Mouse (Mus musculus) midbrain, embryonic 11.5 days (tissue): ENCODE measurements around the gene Tnfrsf12a. TPM values are rescaled to one million over a fixed set of nuclear protein-coding genes. Genes with fewer than 3 reads are reported as not detected.
A peak's percentile ranks its signal among the peaks of the same experiment; 100 is the strongest.

ENCODE experiments used
- ATAC-seq: fragments of 200-750 bp; cut with Nextera tagmentation; 2 replicates; pipeline ENCODE4 v1.8.0; 2017; ENCODE audit warnings: moderate TSS enrichment, moderate library complexity; ENCODE audit not compliant: low FRiP score
- DNase-seq: peaks from one replicate; pipeline ENCODE4 v3.0.0; 2015; ENCODE audit warnings: low spot score; ENCODE audit errors: missing footprints
- H3K27ac ChIP-seq: fragments of 300-500 bp; sonication (generic); 2 replicates; pipeline ENCODE4 v1.5.1; 2014; ENCODE audit warnings: low read depth, low read length
- H3K27me3 ChIP-seq: fragments of 300-500 bp; sonication (generic); 2 replicates; pipeline ENCODE4 v1.6.1; 2014; ENCODE audit warnings: mild to moderate bottlenecking, low read length, moderate library complexity, mixed read lengths; ENCODE audit not compliant: control insufficient read depth, insufficient read depth
- H3K36me3 ChIP-seq: fragments of 300-500 bp; sonication (generic); 2 replicates; pipeline ENCODE4 v1.6.1; 2014; ENCODE audit warnings: mild to moderate bottlenecking, low read length, moderate library complexity, mixed read lengths; ENCODE audit not compliant: control insufficient read depth, insufficient read depth
- H3K4me1 ChIP-seq: fragments of 300-500 bp; sonication (generic); 2 replicates; pipeline ENCODE4 v1.6.1; 2014; ENCODE audit warnings: low read length; ENCODE audit not compliant: control insufficient read depth, insufficient read depth
- H3K4me2 ChIP-seq: fragments of 300-500 bp; sonication (generic); 2 replicates; pipeline ENCODE4 v1.6.1; 2014; ENCODE audit warnings: mild to moderate bottlenecking, moderate library complexity
- H3K4me3 ChIP-seq: fragments of 300-500 bp; sonication (generic); 2 replicates; pipeline ENCODE4 v1.5.1; 2014; ENCODE audit warnings: low read depth, low read length
- H3K9ac ChIP-seq: fragments of 300-500 bp; sonication (generic); 2 replicates; pipeline ENCODE4 v1.6.1; 2014; ENCODE audit warnings: low read length
- H3K9me3 ChIP-seq: fragments of 300-500 bp; sonication (generic); 2 replicates; pipeline ENCODE4 v1.6.1; 2016; ENCODE audit warnings: low read length; ENCODE audit not compliant: control insufficient read depth
- WGBS: fragments of 180-500 bp; shearing (Covaris S2); extraction: QIAGEN DNeasy Blood & Tissue Kit; methylation state at CpG from one replicate; pipeline ENCODE4 v1.1.7; 2014; 5-methylcytosine and 5-hydroxymethylcytosine counted together
- polyA plus RNA-seq: library from polyadenylated mRNA; unstranded; fragments of >200 nt; fragmentation: Nextera tagmentation; extraction: Ambion mirVana; gene quantifications from 2 replicates; pipeline ENCODE4 v1.2.1, GENCODE M21; 2014

Tnfrsf12a gene
- polyA plus RNA-seq, 1 experiment from 2014 or later = 2.0 TPM

DNA sequence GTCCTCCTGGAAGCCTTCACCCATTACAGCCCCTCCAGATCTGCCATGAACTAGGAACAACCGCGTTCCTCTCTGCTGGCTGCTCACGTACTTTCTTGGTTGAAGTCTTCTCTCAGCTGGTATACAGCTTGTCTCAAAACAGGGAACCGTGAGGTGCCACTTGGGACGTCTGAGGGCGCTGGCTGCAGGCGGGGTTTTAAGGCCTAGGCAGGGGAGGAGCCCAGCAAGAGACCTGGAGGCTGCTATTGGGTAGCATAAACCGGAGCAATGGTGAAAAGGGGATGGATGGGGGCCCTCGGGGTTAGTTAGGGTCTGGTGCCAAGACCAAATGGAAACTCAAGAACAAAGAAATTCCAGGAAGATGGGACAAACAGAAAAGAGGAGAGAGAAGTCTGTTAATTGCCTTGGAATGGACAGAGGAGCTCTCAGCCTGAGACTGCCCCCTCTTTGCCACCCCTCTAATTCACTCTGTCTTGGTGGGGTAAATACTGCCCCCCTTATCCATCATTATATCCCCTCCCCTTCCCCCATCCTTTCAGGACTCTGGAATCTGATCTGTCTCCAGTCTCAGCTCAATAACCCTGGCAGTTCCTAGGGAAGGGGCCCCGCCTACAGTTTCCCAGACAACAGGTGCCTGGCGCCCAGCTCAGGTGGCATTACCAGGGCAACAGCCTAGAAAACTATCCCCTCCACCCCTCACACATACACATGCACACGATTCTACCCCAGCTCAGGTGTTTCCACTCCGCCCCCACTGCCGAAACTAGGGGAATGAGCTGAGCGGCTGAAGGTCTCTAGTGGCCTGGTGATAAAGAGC is 6.8 kb upstream of the Tnfrsf12a start, which contains the start of gene Cldn9:
Gene Cldn9, minus strand, starts transcription at position 171 of the 817 bp plus-strand sequence.
- DNase-seq (peak; percentile 78), ATAC-seq (peak; percentile 70)
- Histone ChIP-seq H3K27ac (no peak within 1 kb of the TSS), H3K36me3 (no peaks in the 10 kb centered on the region), H3K9ac (no peak within 1 kb of the TSS), H3K9me3 (no peaks in the 10 kb centered on the region), H3K4me3 (no peak within 1 kb of the TSS), H3K4me2 (no peak within 1 kb of the TSS), H3K4me1 (peaks cover 13% of the 10 kb centered on the region; the same call in 1 of the 2 replicates), H3K27me3 (peaks cover 46% of the 10 kb centered on the region)
- 13% methylated on average over 15 of the region's 15 CpGs for WGBS

DNA sequence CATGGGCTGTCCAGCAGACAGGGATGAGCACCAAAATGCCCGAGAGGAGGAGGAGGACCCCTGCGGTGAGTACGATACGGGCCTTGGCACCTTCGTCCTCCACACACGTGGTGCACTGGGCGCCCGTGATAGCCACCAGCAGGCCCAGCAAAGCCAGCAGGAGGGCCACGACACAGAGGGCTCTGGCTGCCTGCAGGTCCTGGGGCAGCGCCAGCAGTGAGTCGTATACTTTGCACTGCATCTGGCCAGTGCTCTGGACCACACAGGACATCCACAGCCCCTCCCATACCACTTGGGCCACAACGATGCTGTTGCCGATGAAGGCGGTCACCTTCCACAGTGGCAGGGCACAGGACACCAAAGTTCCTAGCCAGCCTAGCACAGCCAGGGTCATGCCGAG is 6.0 kb upstream of the Tnfrsf12a start:
- Histone ChIP-seq H3K4me2 (no peak overlapping the region), H3K4me3 (no peak overlapping the region), H3K27me3 (peaks cover 55% of the 10 kb centered on the region), H3K9me3 (no peaks in the 10 kb centered on the region), H3K9ac (no peak overlapping the region), H3K27ac (no peak overlapping the region), H3K4me1 (peaks cover 13% of the 10 kb centered on the region; the same call in 1 of the 2 replicates), H3K36me3 (no peaks in the 10 kb centered on the region)
- 26% methylated on average over 15 of the region's 15 CpGs for WGBS
- ATAC-seq = no peak
- peak; percentile 85 for DNase-seq

- WGBS = 77% methylated on average over 3 of the region's 3 CpGs
- no peaks in the 10 kb centered on the region for H3K9me3 ChIP-seq
- peaks cover 55% of the 10 kb centered on the region for H3K27me3 ChIP-seq
- H3K4me1 ChIP-seq = peaks cover 13% of the 10 kb centered on the region
- peak; percentile 77 for DNase-seq
- no peak overlapping the region for H3K27ac ChIP-seq
- H3K9ac ChIP-seq = no peak overlapping the region
- no peaks in the 10 kb centered on the region for H3K36me3 ChIP-seq
- H3K4me3 ChIP-seq = no peak overlapping the region
- no peak overlapping the region for H3K4me2 ChIP-seq
- ATAC-seq = no peak
Measured at GRCm38 (mm10) chr17:23682530-23682929, 5.3 kb upstream of the Tnfrsf12a start.

GRCm38 (mm10) chr17:23682092-23682491 is 4.8 kb upstream of the Tnfrsf12a start:
- peaks cover 55% of the 10 kb centered on the region for H3K27me3 ChIP-seq
- no peak for DNase-seq
- no peak overlapping the region for H3K9ac ChIP-seq
- no peak overlapping the region for H3K4me2 ChIP-seq
- H3K4me3 ChIP-seq = no peak overlapping the region
- H3K4me1 ChIP-seq = peaks cover 16% of the 10 kb centered on the region
- no peak for ATAC-seq
- H3K9me3 ChIP-seq = no peaks in the 10 kb centered on the region
- WGBS = 67% methylated on average over 4 of the region's 4 CpGs
- H3K36me3 ChIP-seq = no peaks in the 10 kb centered on the region
- H3K27ac ChIP-seq = no peak overlapping the region

DNA sequence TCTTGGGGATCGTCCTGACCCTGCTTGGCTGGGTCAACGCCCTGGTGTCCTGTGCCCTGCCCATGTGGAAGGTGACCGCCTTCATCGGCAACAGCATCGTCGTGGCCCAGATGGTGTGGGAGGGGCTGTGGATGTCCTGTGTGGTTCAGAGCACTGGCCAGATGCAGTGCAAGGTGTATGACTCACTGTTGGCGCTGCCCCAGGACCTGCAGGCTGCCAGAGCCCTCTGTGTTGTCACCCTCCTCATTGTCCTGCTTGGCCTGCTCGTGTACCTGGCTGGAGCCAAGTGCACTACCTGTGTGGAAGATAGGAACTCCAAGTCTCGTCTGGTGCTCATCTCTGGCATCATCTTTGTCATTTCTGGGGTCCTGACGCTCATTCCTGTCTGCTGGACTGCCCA is 3.8 kb upstream of the Tnfrsf12a start:
- no peak overlapping the region for H3K9ac ChIP-seq
- no peaks in the 10 kb centered on the region for H3K9me3 ChIP-seq
- ATAC-seq = no peak
- no peak overlapping the region for H3K4me3 ChIP-seq
- H3K36me3 ChIP-seq = no peaks in the 10 kb centered on the region
- no peak overlapping the region for H3K4me2 ChIP-seq
- peaks cover 62% of the 10 kb centered on the region for H3K27me3 ChIP-seq
- H3K4me1 ChIP-seq = peaks cover 23% of the 10 kb centered on the region
- no peak overlapping the region for H3K27ac ChIP-seq
- no peak for DNase-seq
- WGBS = 85% methylated on average over 10 of the region's 10 CpGs

DNA sequence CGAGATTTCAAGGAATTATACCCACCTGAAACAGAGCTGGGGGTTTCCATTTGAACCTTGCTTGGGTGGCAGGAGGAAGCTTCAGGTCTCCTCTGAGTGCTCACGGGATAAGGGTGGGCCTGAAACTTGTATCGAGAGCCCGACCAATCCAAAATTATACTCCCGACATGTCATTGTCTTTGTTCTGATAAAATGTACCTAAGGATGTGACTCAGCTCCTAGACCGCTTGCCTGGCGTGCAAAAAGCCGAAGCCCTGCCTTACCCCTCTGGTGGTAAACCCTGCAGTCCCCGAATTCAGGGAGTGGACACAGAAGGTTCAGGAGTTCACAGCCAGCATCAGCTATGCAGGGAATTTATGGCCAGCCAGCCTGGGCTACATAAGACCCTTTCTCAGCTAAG is 3.1 kb upstream of the Tnfrsf12a start:
- Histone ChIP-seq H3K36me3 (no peaks in the 10 kb centered on the region), H3K27me3 (peaks cover 70% of the 10 kb centered on the region), H3K4me2 (no peak overlapping the region), H3K9ac (no peak overlapping the region), H3K27ac (no peak overlapping the region), H3K4me3 (no peak overlapping the region), H3K4me1 (peaks cover 25% of the 10 kb centered on the region), H3K9me3 (no peaks in the 10 kb centered on the region)
- WGBS = 77% methylated on average over 9 of the region's 9 CpGs
- ATAC-seq (no peak), DNase-seq (peak; percentile 33)

- peak within 1 kb of the TSS; percentile 20; the same call in 1 of the 2 replicates for H3K4me2 ChIP-seq
- no peak within 1 kb of the TSS for H3K9ac ChIP-seq
- no peak within 1 kb of the TSS for H3K27ac ChIP-seq
- ATAC-seq = no peak
- no peaks in the 10 kb centered on the region for H3K36me3 ChIP-seq
- H3K4me3 ChIP-seq = no peak within 1 kb of the TSS
- 1% methylated on average over 38 of the region's 38 CpGs for WGBS
- peaks cover 24% of the 10 kb centered on the region for H3K4me1 ChIP-seq
- no peaks in the 10 kb centered on the region for H3K9me3 ChIP-seq
- H3K27me3 ChIP-seq = peaks cover 76% of the 10 kb centered on the region
- peak; percentile 85 for DNase-seq
Measured at GRCm38 (mm10) chr17:23679127-23679835, 2.0 kb upstream of the Tnfrsf12a start, which contains the start of gene Cldn6. Gene Cldn6 (plus strand): TSS chr17:23679249.

DNA sequence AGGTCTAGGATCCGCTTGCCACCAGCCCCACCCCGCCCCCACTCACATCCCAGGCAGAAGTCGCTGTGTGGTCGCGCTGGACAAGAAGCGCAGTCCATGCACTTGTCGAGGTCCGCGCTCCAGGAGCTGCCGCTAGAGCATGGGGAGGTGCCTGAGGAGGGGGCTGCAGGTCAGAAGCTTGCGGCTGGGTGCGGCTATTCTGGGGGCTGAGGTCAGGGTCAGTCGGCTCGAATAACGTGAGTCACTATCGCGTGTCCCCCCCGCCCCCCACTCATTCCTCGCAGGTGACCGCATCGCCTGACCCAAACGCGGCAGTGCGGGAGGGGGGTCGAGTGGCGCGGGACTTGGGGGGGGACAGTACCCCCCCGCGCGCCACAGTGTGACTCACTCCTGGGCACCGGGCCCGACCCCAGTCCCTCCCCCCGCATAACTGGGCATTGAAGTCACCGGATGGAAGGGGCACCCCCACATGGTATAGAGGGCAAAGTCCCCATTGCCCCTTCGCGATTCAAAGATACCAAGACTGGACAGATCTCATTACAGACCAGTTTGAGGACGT is 716 bp downstream of the Tnfrsf12a start:
- no peaks in the 10 kb centered on the region for H3K36me3 ChIP-seq
- H3K27me3 ChIP-seq = peaks cover 54% of the 10 kb centered on the region
- no peaks in the 10 kb centered on the region for H3K9me3 ChIP-seq
- no peak overlapping the region for H3K27ac ChIP-seq
- H3K4me2 ChIP-seq = peak overlapping the region; percentile 94
- DNase-seq = no peak
- WGBS = under 1% methylated on average over 34 of the region's 37 CpGs
- H3K9ac ChIP-seq = peak overlapping the region; percentile 59
- H3K4me3 ChIP-seq = peak overlapping the region; percentile 48
- ATAC-seq = no peak
- peaks cover 24% of the 10 kb centered on the region for H3K4me1 ChIP-seq
